Mouse (Mus musculus) fibroblast of lung, adult 2 months (primary cell): ENCODE measurements around the gene Tac4.

ENCODE experiments used
- DNase-seq: peaks from one replicate; pipeline ENCODE4 v3.0.0-alpha.2; 2011; ENCODE audit warnings: low read depth

Gene Tac4

GRCm38 (mm10) chr11:95315215-95315955 lies 54.1 kb downstream of the Tac4 start:
- no peak for DNase-seq

DNA sequence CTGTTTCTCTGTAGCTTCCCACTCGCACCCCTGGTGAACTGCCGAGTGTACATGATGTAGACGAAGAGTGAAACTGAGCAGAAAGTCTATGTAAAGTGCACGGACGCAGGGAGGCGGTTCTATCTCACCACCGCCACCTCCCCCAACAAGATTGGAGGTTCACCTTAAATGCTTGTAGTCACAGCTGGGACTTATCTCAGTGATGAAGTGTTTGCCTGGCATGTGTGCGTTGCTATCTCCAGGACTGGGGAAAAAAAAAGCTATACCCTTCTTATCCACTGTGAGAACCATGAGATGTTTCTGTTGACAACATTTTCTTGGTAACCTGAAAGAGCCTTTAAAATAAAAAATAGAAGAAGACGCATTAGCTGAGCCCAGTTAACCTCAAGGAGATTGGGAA lies 56.8 kb downstream of the Tac4 start:
- DNase-seq: no peak
